8 mouse cellular contexts compared by ENCODE assay signal in genomic region chr6:5443104-5443863, GRCm38 (mm10). TPM values are rescaled to one million over a fixed set of nuclear protein-coding genes. Genes with fewer than 3 reads are reported as not detected.
DNase-seq lines count a peak whose midpoint lies in the region; ATAC-seq and TF ChIP-seq lines count a peak whose summit lies in the region.

No protein-coding gene starts in this region.

- peak; percentile 100 for TF ChIP-seq EP300 in lung, postnatal 0 days (IDR thresholded peaks at IDR 0.05)

- peaks cover 27% of the 10 kb centered on the region for H3K4me1 ChIP-seq in embryonic facial prominence, embryonic 10.5 days
- H3K4me1 ChIP-seq in heart, embryonic 15.5 days (replicated peaks) = peaks cover 14% of the 10 kb centered on the region
- H3K4me1 ChIP-seq in lung, postnatal 0 days (ENCODE audit: insufficient read depth, low read depth, low read length) = no peaks in the 10 kb centered on the region; the same call in 1 of the 2 replicates

- no peaks in the 10 kb centered on the region for H3K9me3 ChIP-seq in embryonic facial prominence, embryonic 10.5 days
- no peaks in the 10 kb centered on the region for H3K9me3 ChIP-seq in heart, embryonic 15.5 days (replicated peaks)
- no peaks in the 10 kb centered on the region for H3K9me3 ChIP-seq in lung, postnatal 0 days (ENCODE audit: low read length)

- peak; percentile 27 for TF ChIP-seq CTCF in lung, postnatal 0 days (IDR thresholded peaks at IDR 0.05)

- no peak overlapping the region for H3K9ac ChIP-seq in heart, embryonic 15.5 days
- no peak overlapping the region for H3K9ac ChIP-seq in lung, postnatal 0 days (replicated peaks; ENCODE audit: low read depth)

- H3K4me3 ChIP-seq in embryonic facial prominence, embryonic 10.5 days = peak overlapping the region; percentile 34; the same call in 1 of the 2 replicates
- H3K4me3 ChIP-seq in heart, embryonic 15.5 days = peak overlapping the region; percentile 30
- H3K4me3 ChIP-seq in lung, postnatal 0 days (ENCODE audit: low read depth, low read length) = no peak overlapping the region

- no peaks in the 10 kb centered on the region for H3K27me3 ChIP-seq in embryonic facial prominence, embryonic 10.5 days (replicated peaks; ENCODE audit: low read depth, poor library complexity, severe bottlenecking)
- H3K27me3 ChIP-seq in heart, embryonic 15.5 days = no peaks in the 10 kb centered on the region
- no peaks in the 10 kb centered on the region for H3K27me3 ChIP-seq in lung, postnatal 0 days (replicated peaks; ENCODE audit: insufficient read depth, low read length)

- peak; percentile 72; the same call in 1 of the 2 replicates for ATAC-seq in heart, embryonic 15.5 days (replicated peaks; ENCODE audit: insufficient number of reproducible peaks, insufficient read depth, low FRiP score, low read depth)
- ATAC-seq in lung, postnatal 0 days = peak; percentile 92
- no peak for ATAC-seq in erythroblast, adult 5-6 weeks (replicated peaks; ENCODE audit: low FRiP score, poor library complexity, severe bottlenecking)
- ATAC-seq in megakaryocyte-erythroid progenitor cell, adult 5-6 weeks (replicated peaks; ENCODE audit: low FRiP score, low TSS enrichment, poor library complexity, severe bottlenecking) = no peak

- peak; percentile 54 for DNase-seq in kidney, adult 18-20 months
- no peak for DNase-seq in kidney, postnatal 10 days
- DNase-seq in embryonic facial prominence, embryonic 10.5 days (ENCODE audit: low spot score) = no peak
- DNase-seq in layer of hippocampus, adult 9-10 months (ENCODE audit: low spot score) = peak; percentile 32
- DNase-seq in lung, postnatal 0 days (ENCODE audit: low spot score) = peak; percentile 98

- H3K27ac ChIP-seq in embryonic facial prominence, embryonic 10.5 days (replicated peaks) = no peak overlapping the region
- peak overlapping the region; percentile 82 for H3K27ac ChIP-seq in heart, embryonic 15.5 days
- H3K27ac ChIP-seq in lung, postnatal 0 days (ENCODE audit: low read length) = peak overlapping the region; percentile 83

- peak overlapping the region; percentile 55 for H3K4me2 ChIP-seq in heart, embryonic 15.5 days
- H3K4me2 ChIP-seq in lung, postnatal 0 days (replicated peaks; ENCODE audit: low read depth, low read length) = peak overlapping the region; percentile 27

- H3K36me3 ChIP-seq in embryonic facial prominence, embryonic 10.5 days (replicated peaks) = no peaks in the 10 kb centered on the region
- no peaks in the 10 kb centered on the region for H3K36me3 ChIP-seq in heart, embryonic 15.5 days
- no peaks in the 10 kb centered on the region for H3K36me3 ChIP-seq in lung, postnatal 0 days (ENCODE audit: insufficient read depth, low read length)

- 31% methylated on average over 13 of the region's 13 CpGs for WGBS in embryonic facial prominence, embryonic 10.5 days
- 15% methylated on average over 13 of the region's 13 CpGs for WGBS in heart, embryonic 15.5 days
- WGBS in lung, postnatal 0 days = 19% methylated on average over 13 of the region's 13 CpGs

RNA-seq across cellular contexts. Expression of gene Pdk4, which starts 52.8 kb away (rescaled TPM):
- 0.55 and 0.60 TPM in 2 replicates for polyA plus RNA-seq in embryonic facial prominence, embryonic 10.5 days (2016; fragmentation: Nextera tagmentation; extraction: Ambion mirVana)
- 27.0 and 31.3 TPM in 2 replicates for polyA plus RNA-seq in heart, embryonic 15.5 days (2015; fragmentation: Nextera tagmentation; extraction: Ambion mirVana)
- 4.5 and 8.4 TPM in 2 replicates for polyA plus RNA-seq in lung, postnatal 0 days (2015; fragmentation: Nextera tagmentation; extraction: Ambion mirVana)
- not detected in 2 replicates for total RNA-seq in erythroblast, adult 5-6 weeks (2015; ENCODE audit: low replicate concordance)
- total RNA-seq in erythroblast, adult 5-6 weeks (2017; ENCODE audit: low replicate concordance) = not detected in 2 replicates
- not detected in 2 replicates for total RNA-seq in megakaryocyte-erythroid progenitor cell, adult 5-6 weeks (2014; fragmentation: Nextera tagmentation)
- total RNA-seq in megakaryocyte-erythroid progenitor cell, adult 5-6 weeks (2017) = not detected in 2 replicates

Comparison
In these comparisons a context has a peak if more than half of its experiments do, and no peak if none do; other contexts are left out.
1. DNase-seq: peak in kidney, adult 18-20 months (single experiment), layer of hippocampus, adult 9-10 months (single experiment) and lung, postnatal 0 days (single experiment); none in kidney, postnatal 10 days (single experiment) and embryonic facial prominence, embryonic 10.5 days (single experiment).
2. ATAC-seq: peak in heart, embryonic 15.5 days (single experiment) and lung, postnatal 0 days (single experiment); none in erythroblast, adult 5-6 weeks (single experiment) and megakaryocyte-erythroid progenitor cell, adult 5-6 weeks (single experiment).